Mouse (Mus musculus) lung, adult 2 months (tissue): Measurements from ENCODE around the gene Map4.

Experiments
- CTCF ChIP-seq: fragments of 200-500 bp; IDR thresholded peaks from 2 replicates; pipeline ENCODE4 v1.5.1; 2011; ENCODE audit warnings: mild to moderate bottlenecking, low read length, control low read depth; ENCODE audit not compliant: insufficient read depth
- POLR2A ChIP-seq: fragments of 200-500 bp; IDR thresholded peaks from 2 replicates; pipeline ENCODE4 v1.6.1; 2011; ENCODE audit warnings: low read depth, mild to moderate bottlenecking, control low read depth, low read length, borderline replicate concordance; ENCODE audit errors: extremely low read depth

GRCm38 (mm10) chr9:110060761-110061160, 129.5 kb downstream of the Map4 start:
- TF ChIP-seq CTCF (no peak), POLR2A (no peak)
